Mouse (Mus musculus): ENCODE results near the gene Hes1. TPM values are rescaled to one million over a fixed set of nuclear protein-coding genes. Genes with fewer than 3 reads are reported as not detected.
A peak's percentile ranks its signal among the peaks of the same experiment; 100 is the strongest.
"Not testable (repeated sequence)": the region's sequence is repeated elsewhere in the genome, so short reads cannot be mapped to it uniquely, and the experiment has no call there.

Gene Hes1
- total RNA-seq, 1 experiment = 17.5 TPM

DNA sequence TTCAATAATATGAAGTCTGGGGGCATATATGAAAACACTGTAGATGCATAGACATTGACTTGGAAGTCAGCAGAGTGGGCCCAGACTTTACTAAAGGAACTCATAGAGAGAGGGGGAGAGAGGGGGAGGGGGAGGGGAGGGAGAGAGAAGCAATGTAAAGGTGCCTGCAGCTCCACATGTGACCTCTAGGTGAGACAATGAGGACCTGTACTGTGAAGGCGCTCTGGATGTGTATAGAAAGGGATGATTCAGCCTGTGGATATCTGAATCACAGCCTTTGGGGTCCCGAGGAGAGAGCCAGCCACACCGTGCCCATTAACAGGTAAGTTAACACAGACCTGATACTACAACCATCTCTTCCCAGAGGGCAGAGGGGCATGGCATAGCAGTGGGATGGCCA is 40.2 kb downstream of the Hes1 start:
- H3K36me3 ChIP-seq (ENCODE audit: control insufficient read depth, insufficient read depth, low read length, poor library complexity, severe bottlenecking) = no peaks in the 10 kb centered on the region
- no peak overlapping the region for H3K27ac ChIP-seq (ENCODE audit: insufficient read depth, low read depth, low read length, poor library complexity, severe bottlenecking)
- no peak for TF ChIP-seq MAFK (IDR thresholded peaks at IDR 0.05; ENCODE audit: insufficient read depth, low read depth, low read length)
- no peak for TF ChIP-seq ZC3H11A (IDR thresholded peaks at IDR 0.05; ENCODE audit: borderline replicate concordance, low read depth, low read length)
- no peak for TF ChIP-seq CHD2 (IDR thresholded peaks at IDR 0.05; ENCODE audit: low read depth, low read length)
- no peak for TF ChIP-seq HCFC1 (IDR thresholded peaks at IDR 0.05; ENCODE audit: borderline replicate concordance, insufficient read depth, low read length)
- TF ChIP-seq ZNF384 (IDR thresholded peaks at IDR 0.05; ENCODE audit: low read depth, low read length) = no peak
- H3K4me1 ChIP-seq (ENCODE audit: control insufficient read depth in 2 of 2, insufficient read depth in 2 of 2, low read length in 2 of 2, poor library complexity in 1 of 2) = peaks cover 2 to 3% of the 10 kb centered on the region in 2 experiments; a peak in 1 of 4 replicates
- DNase-seq (ENCODE audit: low read depth, low spot score) = no peak
- in situ Hi-C loops (cut with MboI; ENCODE audit: low sequenced_read_pairs in 2 of 2, unreplicated experiment in 2 of 2) = no loop called here
- H3K9me3 ChIP-seq (ENCODE audit: control insufficient read depth, insufficient read depth, low read depth, low read length) = no peaks in the 10 kb centered on the region
- no peak overlapping the region for H3K9ac ChIP-seq (ENCODE audit: insufficient read depth, low read depth, low read length, poor library complexity, severe bottlenecking)
- H3K4me3 ChIP-seq (ENCODE audit: insufficient read depth in 1 of 2, low read depth in 1 of 2, low read length in 2 of 2, poor library complexity in 1 of 2, severe bottlenecking in 1 of 2) = no peak overlapping the region

DNA sequence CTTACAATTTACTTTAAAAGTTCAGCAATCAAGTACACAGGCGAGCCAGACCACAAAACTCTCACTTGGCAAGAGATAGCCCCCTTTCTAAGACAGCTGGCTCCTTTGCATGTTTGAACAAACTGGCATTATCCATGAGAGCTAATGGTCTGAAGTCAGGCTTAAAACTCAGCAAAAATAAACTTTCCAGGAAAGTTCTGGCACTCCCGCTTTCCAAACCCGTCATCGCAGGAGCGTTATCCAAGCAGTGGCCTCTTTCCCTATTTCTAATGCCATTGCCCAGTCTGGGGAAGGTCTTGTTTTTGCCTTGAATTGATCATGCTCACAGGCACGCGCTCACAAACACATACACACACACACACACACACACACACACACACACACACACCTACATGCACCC is 41.3 kb downstream of the Hes1 start:
- in situ Hi-C loops (cut with MboI; ENCODE audit: low sequenced_read_pairs in 2 of 2, unreplicated experiment in 2 of 2) = no loop called here
- TF ChIP-seq CHD2 (IDR thresholded peaks at IDR 0.05; ENCODE audit: low read depth, low read length) (no peak), ZC3H11A (IDR thresholded peaks at IDR 0.05; ENCODE audit: borderline replicate concordance, low read depth, low read length) (no peak), MAFK (IDR thresholded peaks at IDR 0.05; ENCODE audit: insufficient read depth, low read depth, low read length) (no peak)
- H3K4me1 ChIP-seq (ENCODE audit: control insufficient read depth in 2 of 2, insufficient read depth in 2 of 2, low read length in 2 of 2, poor library complexity in 1 of 2) = peaks cover 1 to 2% of the 10 kb centered on the region in 2 experiments; a peak in 1 of 4 replicates
- H3K36me3 ChIP-seq (ENCODE audit: control insufficient read depth, insufficient read depth, low read length, poor library complexity, severe bottlenecking) = no peaks in the 10 kb centered on the region
- H3K9ac ChIP-seq (ENCODE audit: insufficient read depth, low read depth, low read length, poor library complexity, severe bottlenecking) = no peak overlapping the region
- no peaks in the 10 kb centered on the region for H3K9me3 ChIP-seq (ENCODE audit: control insufficient read depth, insufficient read depth, low read depth, low read length)
- no peak overlapping the region for H3K27ac ChIP-seq (ENCODE audit: insufficient read depth, low read depth, low read length, poor library complexity, severe bottlenecking)
- no peak for DNase-seq (ENCODE audit: low read depth, low spot score)
- H3K4me3 ChIP-seq (ENCODE audit: insufficient read depth in 1 of 2, low read depth in 1 of 2, low read length in 2 of 2, poor library complexity in 1 of 2, severe bottlenecking in 1 of 2) = no peak overlapping the region

DNA sequence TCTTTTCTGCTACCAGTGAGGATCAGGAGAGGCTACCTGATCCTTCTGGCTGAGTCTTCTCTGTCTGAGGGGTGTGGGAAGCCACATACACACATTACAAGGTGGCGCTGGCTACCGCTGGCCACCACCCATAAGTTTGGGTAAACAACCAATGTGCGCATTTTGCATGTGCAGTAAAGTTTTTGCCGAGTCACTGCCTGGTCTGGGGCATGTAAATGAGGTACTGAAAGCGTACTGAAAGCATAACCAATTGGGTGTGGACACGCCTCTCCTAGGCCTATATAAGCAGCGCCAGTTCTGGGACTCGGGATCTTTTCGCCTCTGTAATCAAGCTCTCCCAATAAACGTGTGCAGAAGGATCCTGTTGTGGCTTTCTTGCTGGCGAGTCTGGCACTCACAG is 44.0 kb downstream of the Hes1 start:
- H3K9ac ChIP-seq (ENCODE audit: insufficient read depth, low read depth, low read length, poor library complexity, severe bottlenecking); DNase-seq (ENCODE audit: low read depth, low spot score); H3K4me3 ChIP-seq (ENCODE audit: insufficient read depth in 1 of 2, low read depth in 1 of 2, low read length in 2 of 2, poor library complexity in 1 of 2, severe bottlenecking in 1 of 2); H3K4me1 ChIP-seq (ENCODE audit: control insufficient read depth in 2 of 2, insufficient read depth in 2 of 2, low read length in 2 of 2, poor library complexity in 1 of 2); H3K9me3 ChIP-seq (ENCODE audit: control insufficient read depth, insufficient read depth, low read depth, low read length); in situ Hi-C loops (cut with MboI; ENCODE audit: low sequenced_read_pairs in 2 of 2, unreplicated experiment in 2 of 2); H3K36me3 ChIP-seq (ENCODE audit: control insufficient read depth, insufficient read depth, low read length, poor library complexity, severe bottlenecking): not testable (repeated sequence)
- peak overlapping the region; percentile 56; the same call in 1 of the 2 replicates for H3K27ac ChIP-seq (ENCODE audit: insufficient read depth, low read depth, low read length, poor library complexity, severe bottlenecking)
- peak; percentile 62; the same call in 1 of the 2 replicates for TF ChIP-seq MAFK (IDR thresholded peaks at IDR 0.05; ENCODE audit: insufficient read depth, low read depth, low read length)

DNA sequence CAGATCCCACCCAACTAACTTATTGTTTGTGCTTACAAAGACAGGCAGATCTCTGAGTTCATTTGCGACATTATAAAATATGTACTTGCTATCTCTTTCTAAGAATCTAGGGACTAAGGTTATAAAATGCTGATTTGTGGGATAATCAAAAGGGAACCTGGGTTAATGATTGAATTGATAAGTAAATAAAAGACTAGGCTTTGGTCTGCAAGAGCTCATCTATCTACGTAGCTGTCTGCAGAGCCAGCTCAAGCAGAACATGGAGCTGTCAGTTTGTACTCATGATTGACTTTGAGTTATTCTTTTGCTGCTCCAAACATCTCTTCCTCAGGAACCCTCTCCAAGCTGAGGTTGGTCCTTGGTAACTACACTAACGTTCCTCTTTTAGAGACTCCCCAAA is 46.3 kb downstream of the Hes1 start:
- TF ChIP-seq CHD2 (IDR thresholded peaks at IDR 0.05; ENCODE audit: low read depth, low read length) (no peak), ZC3H11A (IDR thresholded peaks at IDR 0.05; ENCODE audit: borderline replicate concordance, low read depth, low read length) (no peak), HCFC1 (IDR thresholded peaks at IDR 0.05; ENCODE audit: borderline replicate concordance, insufficient read depth, low read length) (no peak), ZNF384 (IDR thresholded peaks at IDR 0.05; ENCODE audit: low read depth, low read length) (no peak), MAFK (IDR thresholded peaks at IDR 0.05; ENCODE audit: insufficient read depth, low read depth, low read length) (no peak)
- no peak for DNase-seq (ENCODE audit: low read depth, low spot score)
- Histone ChIP-seq H3K4me3 (ENCODE audit: insufficient read depth in 1 of 2, low read depth in 1 of 2, low read length in 2 of 2, poor library complexity in 1 of 2, severe bottlenecking in 1 of 2) (no peak overlapping the region), H3K4me1 (ENCODE audit: control insufficient read depth in 2 of 2, insufficient read depth in 2 of 2, low read length in 2 of 2, poor library complexity in 1 of 2) (peaks cover 5 to 6% of the 10 kb centered on the region in 2 experiments; a peak in 2 of 4 replicates), H3K36me3 (ENCODE audit: control insufficient read depth, insufficient read depth, low read length, poor library complexity, severe bottlenecking) (no peaks in the 10 kb centered on the region), H3K27ac (ENCODE audit: insufficient read depth, low read depth, low read length, poor library complexity, severe bottlenecking) (no peak overlapping the region), H3K9me3 (ENCODE audit: control insufficient read depth, insufficient read depth, low read depth, low read length) (no peaks in the 10 kb centered on the region), H3K9ac (ENCODE audit: insufficient read depth, low read depth, low read length, poor library complexity, severe bottlenecking) (no peak overlapping the region)
- in situ Hi-C loops (cut with MboI; ENCODE audit: low sequenced_read_pairs in 2 of 2, unreplicated experiment in 2 of 2) = no loop called here

DNA sequence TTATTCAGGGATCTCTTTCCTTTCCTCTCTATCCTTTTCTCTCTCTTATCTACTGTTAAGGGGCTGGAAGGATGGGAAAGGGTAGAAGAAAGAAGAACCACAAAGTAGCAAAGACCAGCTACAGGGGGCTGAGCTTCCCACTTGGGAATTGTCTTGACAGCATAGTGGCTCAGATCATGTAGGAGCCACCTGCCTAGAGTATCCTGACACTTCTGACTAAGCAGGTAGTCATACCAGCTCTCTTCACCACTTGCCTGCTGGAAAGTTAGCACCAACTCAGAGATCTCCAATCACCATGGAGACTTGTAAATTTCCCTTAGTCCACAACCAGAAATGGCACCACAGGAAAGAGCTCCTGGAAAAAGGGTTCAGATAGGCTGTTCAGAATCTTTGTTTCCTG is 46.9 kb downstream of the Hes1 start:
- H3K4me3 ChIP-seq (ENCODE audit: insufficient read depth in 1 of 2, low read depth in 1 of 2, low read length in 2 of 2, poor library complexity in 1 of 2, severe bottlenecking in 1 of 2) = no peak overlapping the region
- no peaks in the 10 kb centered on the region for H3K36me3 ChIP-seq (ENCODE audit: control insufficient read depth, insufficient read depth, low read length, poor library complexity, severe bottlenecking)
- DNase-seq (ENCODE audit: low read depth, low spot score) = no peak
- no peaks in the 10 kb centered on the region for H3K9me3 ChIP-seq (ENCODE audit: control insufficient read depth, insufficient read depth, low read depth, low read length)
- no peak overlapping the region for H3K27ac ChIP-seq (ENCODE audit: insufficient read depth, low read depth, low read length, poor library complexity, severe bottlenecking)
- TF ChIP-seq ZC3H11A (IDR thresholded peaks at IDR 0.05; ENCODE audit: borderline replicate concordance, low read depth, low read length) = no peak
- TF ChIP-seq MAFK (IDR thresholded peaks at IDR 0.05; ENCODE audit: insufficient read depth, low read depth, low read length) = no peak
- no peak for TF ChIP-seq CHD2 (IDR thresholded peaks at IDR 0.05; ENCODE audit: low read depth, low read length)
- TF ChIP-seq HCFC1 (IDR thresholded peaks at IDR 0.05; ENCODE audit: borderline replicate concordance, insufficient read depth, low read length) = no peak
- H3K4me1 ChIP-seq (ENCODE audit: control insufficient read depth in 2 of 2, insufficient read depth in 2 of 2, low read length in 2 of 2, poor library complexity in 1 of 2) = peaks cover 5 to 6% of the 10 kb centered on the region in 2 experiments; a peak in 2 of 4 replicates
- in situ Hi-C loops (cut with MboI; ENCODE audit: low sequenced_read_pairs in 2 of 2, unreplicated experiment in 2 of 2) = no loop called here
- H3K9ac ChIP-seq (ENCODE audit: insufficient read depth, low read depth, low read length, poor library complexity, severe bottlenecking) = no peak overlapping the region
